Mouse (Mus musculus): ENCODE results near the gene Cdx2. TPM values are rescaled to one million over a fixed set of nuclear protein-coding genes. Genes with fewer than 3 reads are reported as not detected.
A peak's percentile ranks its signal among the peaks of the same experiment; 100 is the strongest.

Gene Cdx2
- polyA plus RNA-seq, 1 experiment: 0.70 TPM

- Histone ChIP-seq H3K27ac (ENCODE audit: insufficient read depth, low read length) (no peak overlapping the region), H3K36me3 (ENCODE audit: control insufficient read depth, insufficient read depth, low read length, poor library complexity, severe bottlenecking) (no peaks in the 10 kb centered on the region), H3K9me3 (replicated peaks; ENCODE audit: control insufficient read depth, insufficient read depth, low read length, poor library complexity, severe bottlenecking) (no peaks in the 10 kb centered on the region), H3K4me1 (ENCODE audit: control insufficient read depth, insufficient read depth, low read length) (no peaks in the 10 kb centered on the region), H3K27me3 (ENCODE audit: control insufficient read depth, insufficient read depth, low read length, poor library complexity, severe bottlenecking) (no peaks in the 10 kb centered on the region), H3K9ac (ENCODE audit: low read depth, poor library complexity, severe bottlenecking) (no peak overlapping the region), H3K4me3 (ENCODE audit: low read depth, low read length) (peak overlapping the region; percentile 24; the same call in 1 of the 2 replicates)
- TF ChIP-seq EP300 (IDR thresholded peaks at IDR 0.05; ENCODE audit: insufficient read depth, low read depth, low read length): no peak
- TF ChIP-seq CTCF (IDR thresholded peaks at IDR 0.05; ENCODE audit: low read depth, low read length): peak; percentile 95
These were observed 13.8 kb downstream of the Cdx2 start for GRCm38 (mm10) chr5:147293127-147293910.

DNA sequence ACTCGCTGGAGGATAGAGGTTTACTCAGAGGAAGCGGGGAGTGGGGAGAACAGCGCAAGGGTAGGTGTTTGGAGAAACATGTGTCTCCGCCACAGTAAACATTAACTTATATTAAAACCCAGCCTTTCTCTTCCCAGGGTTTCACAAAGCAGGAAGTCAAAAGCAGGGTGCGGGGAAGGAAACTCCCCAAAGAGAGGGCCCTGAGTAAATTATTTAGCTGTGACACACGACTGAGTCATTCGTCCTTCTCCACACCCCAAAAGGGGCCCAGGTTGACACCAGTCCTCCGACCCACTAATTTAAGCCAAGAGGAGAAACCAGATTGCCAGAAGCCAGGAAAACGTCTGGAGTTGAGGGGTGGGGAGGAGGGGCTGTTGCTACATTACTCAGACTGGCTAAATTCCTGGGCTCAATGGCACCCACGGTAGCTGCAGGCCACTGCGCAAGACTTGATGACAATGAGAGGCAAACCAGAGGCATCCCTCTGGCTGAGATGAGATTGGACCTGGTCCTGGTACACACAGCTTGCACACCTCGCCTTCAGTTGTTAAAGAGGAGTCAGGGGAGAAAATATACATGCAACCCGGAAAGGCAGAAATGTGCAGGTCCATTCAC, 14.5 kb downstream of the Cdx2 start:
- Histone ChIP-seq H3K4me3 (ENCODE audit: low read depth, low read length) (no peak overlapping the region), H3K36me3 (ENCODE audit: control insufficient read depth, insufficient read depth, low read length, poor library complexity, severe bottlenecking) (no peaks in the 10 kb centered on the region), H3K9me3 (replicated peaks; ENCODE audit: control insufficient read depth, insufficient read depth, low read length, poor library complexity, severe bottlenecking) (no peaks in the 10 kb centered on the region), H3K27me3 (ENCODE audit: control insufficient read depth, insufficient read depth, low read length, poor library complexity, severe bottlenecking) (no peaks in the 10 kb centered on the region), H3K9ac (ENCODE audit: low read depth, poor library complexity, severe bottlenecking) (0 out of 2 replicates have a peak overlapping the region, but pooled peaks have one; percentile 18), H3K27ac (ENCODE audit: insufficient read depth, low read length) (no peak overlapping the region), H3K4me1 (ENCODE audit: control insufficient read depth, insufficient read depth, low read length) (no peaks in the 10 kb centered on the region)
- TF ChIP-seq CTCF (IDR thresholded peaks at IDR 0.05; ENCODE audit: low read depth, low read length) (no peak), POLR2A (IDR thresholded peaks at IDR 0.05; ENCODE audit: insufficient read depth, low read length) (no peak), EP300 (IDR thresholded peaks at IDR 0.05; ENCODE audit: insufficient read depth, low read depth, low read length) (no peak)

- H3K27me3 ChIP-seq (ENCODE audit: control insufficient read depth, insufficient read depth, low read length, poor library complexity, severe bottlenecking): no peaks in the 10 kb centered on the region
- no peak overlapping the region for H3K4me3 ChIP-seq (ENCODE audit: low read depth, low read length)
- H3K36me3 ChIP-seq (ENCODE audit: control insufficient read depth, insufficient read depth, low read length, poor library complexity, severe bottlenecking): no peaks in the 10 kb centered on the region
- H3K9ac ChIP-seq (ENCODE audit: low read depth, poor library complexity, severe bottlenecking): 0 out of 2 replicates have a peak overlapping the region, but pooled peaks have one; percentile 18
- no peak for TF ChIP-seq EP300 (IDR thresholded peaks at IDR 0.05; ENCODE audit: insufficient read depth, low read depth, low read length)
- no peak for TF ChIP-seq POLR2A (IDR thresholded peaks at IDR 0.05; ENCODE audit: insufficient read depth, low read length)
- TF ChIP-seq CTCF (IDR thresholded peaks at IDR 0.05; ENCODE audit: low read depth, low read length): peak; percentile 24
- H3K4me1 ChIP-seq (ENCODE audit: control insufficient read depth, insufficient read depth, low read length): no peaks in the 10 kb centered on the region
- H3K9me3 ChIP-seq (replicated peaks; ENCODE audit: control insufficient read depth, insufficient read depth, low read length, poor library complexity, severe bottlenecking): no peaks in the 10 kb centered on the region
- no peak overlapping the region for H3K27ac ChIP-seq (ENCODE audit: insufficient read depth, low read length)
These were observed 15.1 kb downstream of the Cdx2 start for GRCm38 (mm10) chr5:147291764-147292505.

- no peak overlapping the region for H3K27ac ChIP-seq (ENCODE audit: insufficient read depth, low read length)
- peak; percentile 35 for TF ChIP-seq CTCF (IDR thresholded peaks at IDR 0.05; ENCODE audit: low read depth, low read length)
- no peak for TF ChIP-seq EP300 (IDR thresholded peaks at IDR 0.05; ENCODE audit: insufficient read depth, low read depth, low read length)
- TF ChIP-seq POLR2A (IDR thresholded peaks at IDR 0.05; ENCODE audit: insufficient read depth, low read length): no peak
- peaks cover 4% of the 10 kb centered on the region for H3K27me3 ChIP-seq (ENCODE audit: control insufficient read depth, insufficient read depth, low read length, poor library complexity, severe bottlenecking)
- no peak overlapping the region for H3K4me3 ChIP-seq (ENCODE audit: low read depth, low read length)
- H3K36me3 ChIP-seq (ENCODE audit: control insufficient read depth, insufficient read depth, low read length, poor library complexity, severe bottlenecking): no peaks in the 10 kb centered on the region
- no peak overlapping the region for H3K9ac ChIP-seq (ENCODE audit: low read depth, poor library complexity, severe bottlenecking)
- H3K9me3 ChIP-seq (replicated peaks; ENCODE audit: control insufficient read depth, insufficient read depth, low read length, poor library complexity, severe bottlenecking): no peaks in the 10 kb centered on the region
- no peaks in the 10 kb centered on the region for H3K4me1 ChIP-seq (ENCODE audit: control insufficient read depth, insufficient read depth, low read length)
These were observed 22.7 kb downstream of the Cdx2 start for GRCm38 (mm10) chr5:147284365-147284764.

DNA sequence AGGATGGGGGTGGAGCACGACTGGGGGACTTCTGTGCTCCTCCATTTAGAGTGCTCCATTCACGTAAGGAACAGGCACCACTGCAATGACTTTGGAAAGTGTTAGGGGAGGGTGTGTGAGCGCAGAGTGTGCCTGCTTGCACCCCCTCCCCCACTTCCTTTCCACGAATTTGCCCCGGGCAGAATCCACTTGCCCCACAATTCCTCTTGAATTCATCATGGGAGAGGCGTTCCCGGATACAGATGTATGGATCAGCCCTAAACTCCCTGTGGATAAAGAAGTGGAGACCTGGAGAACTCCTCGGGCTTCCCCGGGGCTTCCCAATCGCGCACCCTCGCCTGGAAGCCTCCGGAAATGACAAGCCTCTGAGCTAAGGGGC, 29.5 kb downstream of the Cdx2 start:
- H3K36me3 ChIP-seq (ENCODE audit: control insufficient read depth, insufficient read depth, low read length, poor library complexity, severe bottlenecking): no peaks in the 10 kb centered on the region
- H3K27ac ChIP-seq (ENCODE audit: insufficient read depth, low read length): no peak overlapping the region
- H3K9me3 ChIP-seq (replicated peaks; ENCODE audit: control insufficient read depth, insufficient read depth, low read length, poor library complexity, severe bottlenecking): no peaks in the 10 kb centered on the region
- peak overlapping the region; percentile 30 for H3K4me3 ChIP-seq (ENCODE audit: low read depth, low read length)
- no peaks in the 10 kb centered on the region for H3K4me1 ChIP-seq (ENCODE audit: control insufficient read depth, insufficient read depth, low read length)
- TF ChIP-seq POLR2A (IDR thresholded peaks at IDR 0.05; ENCODE audit: insufficient read depth, low read length): no peak
- TF ChIP-seq CTCF (IDR thresholded peaks at IDR 0.05; ENCODE audit: low read depth, low read length): no peak
- no peak for TF ChIP-seq EP300 (IDR thresholded peaks at IDR 0.05; ENCODE audit: insufficient read depth, low read depth, low read length)
- peaks cover 21% of the 10 kb centered on the region for H3K27me3 ChIP-seq (ENCODE audit: control insufficient read depth, insufficient read depth, low read length, poor library complexity, severe bottlenecking)
- no peak overlapping the region for H3K9ac ChIP-seq (ENCODE audit: low read depth, poor library complexity, severe bottlenecking)
